Mouse (Mus musculus): ENCODE results near the gene Fzd5. TPM values are rescaled to one million over a fixed set of nuclear protein-coding genes. Genes with fewer than 3 reads are reported as not detected.

Fzd5 gene
- total RNA-seq, 2 experiments from 2014 or later: 10.1 to 11.6 TPM

- ATAC-seq (replicated peaks; ENCODE audit: low FRiP score, poor library complexity, severe bottlenecking): no peak
Observed at GRCm38 (mm10) chr1:64734771-64735750, 2.5 kb downstream of the Fzd5 start.

- peak; percentile 27; the same call in 1 of the 2 replicates for ATAC-seq (replicated peaks; ENCODE audit: low FRiP score, poor library complexity, severe bottlenecking)
Observed at GRCm38 (mm10) chr1:64733453-64734245, 3.9 kb downstream of the Fzd5 start.

GRCm38 (mm10) chr1:64732637-64733200 is 4.8 kb downstream of the Fzd5 start:
- ATAC-seq (replicated peaks; ENCODE audit: low FRiP score, poor library complexity, severe bottlenecking): no peak

- no peak for ATAC-seq (replicated peaks; ENCODE audit: low FRiP score, poor library complexity, severe bottlenecking)
Observed at GRCm38 (mm10) chr1:64732161-64732560, 5.4 kb downstream of the Fzd5 start.

- no peak for ATAC-seq (replicated peaks; ENCODE audit: low FRiP score, poor library complexity, severe bottlenecking)
Observed at GRCm38 (mm10) chr1:64731341-64732020, 6.1 kb downstream of the Fzd5 start.

- no peak for ATAC-seq (replicated peaks; ENCODE audit: low FRiP score, poor library complexity, severe bottlenecking)
Observed at GRCm38 (mm10) chr1:64730046-64730445, 7.5 kb downstream of the Fzd5 start.

- no peak for ATAC-seq (replicated peaks; ENCODE audit: low FRiP score, poor library complexity, severe bottlenecking)
Observed at GRCm38 (mm10) chr1:64721034-64721587, 16.4 kb downstream of the Fzd5 start.

- ATAC-seq (replicated peaks; ENCODE audit: low FRiP score, poor library complexity, severe bottlenecking): peak; percentile 79
Observed at GRCm38 (mm10) chr1:64717504-64717903, 20.0 kb downstream of the Fzd5 start.

GRCm38 (mm10) chr1:64716589-64717304 is 20.8 kb downstream of the Fzd5 start:
- ATAC-seq (replicated peaks; ENCODE audit: low FRiP score, poor library complexity, severe bottlenecking): no peak

GRCm38 (mm10) chr1:64715458-64715857 is 22.1 kb downstream of the Fzd5 start:
- no peak for ATAC-seq (replicated peaks; ENCODE audit: low FRiP score, poor library complexity, severe bottlenecking)

- ATAC-seq (replicated peaks; ENCODE audit: low FRiP score, poor library complexity, severe bottlenecking): no peak
Observed at GRCm38 (mm10) chr1:64712006-64712760, 25.4 kb downstream of the Fzd5 start.

GRCm38 (mm10) chr1:64709891-64710290 is 27.7 kb downstream of the Fzd5 start:
- ATAC-seq (replicated peaks; ENCODE audit: low FRiP score, poor library complexity, severe bottlenecking): peak; percentile 32; the same call in 1 of the 2 replicates

- no peak for ATAC-seq (replicated peaks; ENCODE audit: low FRiP score, poor library complexity, severe bottlenecking)
Observed at GRCm38 (mm10) chr1:64706610-64707009, 30.9 kb downstream of the Fzd5 start.

GRCm38 (mm10) chr1:64705230-64705629 is 32.3 kb downstream of the Fzd5 start:
- ATAC-seq (replicated peaks; ENCODE audit: low FRiP score, poor library complexity, severe bottlenecking): peak; percentile 75

GRCm38 (mm10) chr1:64701780-64702179 is 35.8 kb downstream of the Fzd5 start:
- ATAC-seq (replicated peaks; ENCODE audit: low FRiP score, poor library complexity, severe bottlenecking): no peak

GRCm38 (mm10) chr1:64695156-64695555 is 42.4 kb downstream of the Fzd5 start:
- ATAC-seq (replicated peaks; ENCODE audit: low FRiP score, poor library complexity, severe bottlenecking): no peak

GRCm38 (mm10) chr1:64691581-64691980 is 46.0 kb downstream of the Fzd5 start:
- ATAC-seq (replicated peaks; ENCODE audit: low FRiP score, poor library complexity, severe bottlenecking): no peak

GRCm38 (mm10) chr1:64691121-64691551 is 46.4 kb downstream of the Fzd5 start:
- ATAC-seq (replicated peaks; ENCODE audit: low FRiP score, poor library complexity, severe bottlenecking): no peak

Measured in erythroid progenitor cell, adult 5-6 weeks (primary cell).